26 mouse cellular contexts compared by ENCODE assay signal in the genomic region with DNA sequence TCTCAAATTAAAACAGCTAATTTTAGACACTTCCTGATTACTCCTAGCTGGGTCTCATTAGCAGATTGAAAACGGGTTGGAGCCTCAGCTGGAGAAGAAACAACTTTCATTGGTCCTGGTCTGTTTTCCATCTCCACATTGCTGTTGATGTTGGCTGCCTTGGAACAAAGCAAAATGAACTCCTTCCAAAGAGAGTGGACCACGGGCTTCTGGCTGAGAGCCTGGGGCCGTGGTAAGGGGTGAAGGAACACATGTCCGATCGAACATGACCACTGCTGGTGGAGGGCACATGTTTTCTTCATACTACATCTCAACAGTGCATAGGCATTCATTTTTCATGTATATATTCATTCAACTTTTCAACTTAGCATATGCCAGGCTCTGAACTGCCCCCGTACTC. TPM values are rescaled to one million over a fixed set of nuclear protein-coding genes. Genes with fewer than 3 reads are reported as not detected.
DNase-seq lines count a peak whose midpoint lies in the region; ATAC-seq lines count a peak whose summit lies in the region.
"Had no signal": no experiment of that assay in that cellular context is flagged by ENCODE, and none has a peak within 500 bp of the region (broad histone marks: within the 10 kb centered on the region; RNA-seq: fewer than 3 reads in every experiment).

No protein-coding gene starts in this region.

- H3K27ac ChIP-seq in embryonic facial prominence, embryonic 13.5 days = peak overlapping the region; percentile 56; the same call in 1 of the 2 replicates
- H3K27ac ChIP-seq in embryonic facial prominence, embryonic 10.5 days (replicated peaks) = no peak overlapping the region
- H3K27ac ChIP-seq in limb, embryonic 10.5 days = peak overlapping the region; percentile 70
- peak overlapping the region; percentile 18; the same call in 1 of the 2 replicates for H3K27ac ChIP-seq in limb, embryonic 13.5 days
- H3K27ac ChIP-seq: forebrain, embryonic 12.5 days; gastrocnemius, adult 2 months; heart, embryonic 15.5 days; hindbrain, embryonic 14.5 days; hindbrain, postnatal 0 days had no signal

- no peak for ATAC-seq in embryonic facial prominence, embryonic 13.5 days (ENCODE audit: insufficient number of reproducible peaks, insufficient read depth, low FRiP score, low TSS enrichment, low read depth)
- no peak for ATAC-seq in limb, embryonic 13.5 days (ENCODE audit: low FRiP score, low read depth)
- ATAC-seq: forebrain, embryonic 16.5 days; hindbrain, postnatal 0 days; Patski had no signal

- H3K36me3 ChIP-seq in embryonic facial prominence, embryonic 13.5 days = no peaks in the 10 kb centered on the region
- no peaks in the 10 kb centered on the region for H3K36me3 ChIP-seq in embryonic facial prominence, embryonic 10.5 days (replicated peaks)
- H3K36me3 ChIP-seq in limb, embryonic 10.5 days = no peaks in the 10 kb centered on the region
- no peaks in the 10 kb centered on the region for H3K36me3 ChIP-seq in limb, embryonic 13.5 days
- H3K36me3 ChIP-seq: forebrain, embryonic 12.5 days; heart, embryonic 12.5 days; heart, embryonic 15.5 days had no signal

- H3K9me3 ChIP-seq in embryonic facial prominence, embryonic 13.5 days = no peaks in the 10 kb centered on the region
- no peaks in the 10 kb centered on the region for H3K9me3 ChIP-seq in embryonic facial prominence, embryonic 10.5 days
- no peaks in the 10 kb centered on the region for H3K9me3 ChIP-seq in limb, embryonic 10.5 days (replicated peaks)
- H3K9me3 ChIP-seq in limb, embryonic 13.5 days = no peaks in the 10 kb centered on the region
- H3K9me3 ChIP-seq: forebrain, embryonic 12.5 days; heart, embryonic 12.5 days; heart, embryonic 15.5 days had no signal

- H3K9ac ChIP-seq in embryonic facial prominence, embryonic 13.5 days = no peak overlapping the region
- H3K9ac ChIP-seq in limb, embryonic 13.5 days = no peak overlapping the region
- H3K9ac ChIP-seq: forebrain, embryonic 12.5 days; heart, embryonic 12.5 days; heart, embryonic 15.5 days; hindbrain, embryonic 14.5 days had no signal

- WGBS in embryonic facial prominence, embryonic 13.5 days = 60% methylated on average over 6 of the region's 6 CpGs
- 72% methylated on average over 6 of the region's 6 CpGs for WGBS in embryonic facial prominence, embryonic 10.5 days
- WGBS in limb, embryonic 10.5 days = 77% methylated on average over 6 of the region's 6 CpGs
- 59% methylated on average over 6 of the region's 6 CpGs for WGBS in limb, embryonic 13.5 days

- H3K4me1 ChIP-seq in embryonic facial prominence, embryonic 13.5 days = peaks cover 27% of the 10 kb centered on the region
- H3K4me1 ChIP-seq in embryonic facial prominence, embryonic 10.5 days = peaks cover 30% of the 10 kb centered on the region
- peaks cover 49% of the 10 kb centered on the region for H3K4me1 ChIP-seq in limb, embryonic 10.5 days
- peaks cover 52% of the 10 kb centered on the region for H3K4me1 ChIP-seq in limb, embryonic 13.5 days

- H3K4me2 ChIP-seq in embryonic facial prominence, embryonic 13.5 days = no peak overlapping the region
- no peak overlapping the region for H3K4me2 ChIP-seq in limb, embryonic 13.5 days (replicated peaks)
- H3K4me2 ChIP-seq: forebrain, embryonic 12.5 days; heart, embryonic 12.5 days; heart, embryonic 15.5 days; hindbrain, embryonic 14.5 days had no signal

- H3K27me3 ChIP-seq in embryonic facial prominence, embryonic 13.5 days = no peaks in the 10 kb centered on the region
- peaks cover 21% of the 10 kb centered on the region for H3K27me3 ChIP-seq in embryonic facial prominence, embryonic 10.5 days (replicated peaks; ENCODE audit: low read depth, poor library complexity, severe bottlenecking)
- 0 out of 2 replicates have a peak, but pooled peaks cover 5% of the 10 kb centered on the region for H3K27me3 ChIP-seq in limb, embryonic 10.5 days (ENCODE audit: low read depth, poor library complexity, severe bottlenecking)
- H3K27me3 ChIP-seq in limb, embryonic 13.5 days = no peaks in the 10 kb centered on the region
- H3K27me3 ChIP-seq: heart, embryonic 12.5 days; heart, embryonic 15.5 days; Patski had no signal

- no peak overlapping the region for H3K4me3 ChIP-seq in embryonic facial prominence, embryonic 13.5 days
- H3K4me3 ChIP-seq in embryonic facial prominence, embryonic 10.5 days = no peak overlapping the region
- H3K4me3 ChIP-seq in limb, embryonic 10.5 days = no peak overlapping the region
- H3K4me3 ChIP-seq in limb, embryonic 13.5 days = no peak overlapping the region
- H3K4me3 ChIP-seq: erythroblast, embryonic 14.5 days; forebrain, embryonic 12.5 days; gastrocnemius, adult 2 months; heart, embryonic 12.5 days; heart, embryonic 15.5 days had no signal

- no peak for DNase-seq in embryonic facial prominence, embryonic 10.5 days (ENCODE audit: low spot score)
- DNase-seq in NIH3T3 (ENCODE audit: low read depth) = peak; percentile 67
- DNase-seq in limb, embryonic 10.5 days (ENCODE audit: low spot score) = no peak
- DNase-seq in spleen, postnatal 14 days (ENCODE audit: low spot score in 2 of 2) = no peak
- DNase-seq in left cerebral cortex, postnatal 14 days (ENCODE audit: low spot score in 2 of 2) = no peak
- no peak for DNase-seq in cerebellum, adult 9-10 months
- DNase-seq: adrenal gland, postnatal 10 days; adrenal gland, postnatal 36 days; cerebellum, adult 11 months; cerebellum, adult 2 months; cerebellum, postnatal 36 days; embryo, embryonic 11 days; gastrocnemius, adult 2 months; gastrocnemius, postnatal 14 days; heart, postnatal 10 days; heart, postnatal 4 days had no signal

- intact Hi-C loops in left cerebral cortex, postnatal 14 days (cut with DNase I) = no loop called here

RNA-seq across cellular contexts. Expression of gene Rpusd4, which starts 42.7 kb away (rescaled TPM):
- polyA plus RNA-seq in embryonic facial prominence, embryonic 13.5 days (2015; fragmentation: Nextera tagmentation; extraction: Ambion mirVana) = 30.2 and 30.8 TPM in 2 replicates
- 35.4 and 35.9 TPM in 2 replicates for polyA plus RNA-seq in embryonic facial prominence, embryonic 10.5 days (2016; fragmentation: Nextera tagmentation; extraction: Ambion mirVana)
- polyA plus RNA-seq in limb, embryonic 10.5 days (2016; fragmentation: Nextera tagmentation; extraction: Ambion mirVana) = 35.6 and 36.8 TPM in 2 replicates
- 29.6 and 31.9 TPM in 2 replicates for polyA plus RNA-seq in limb, embryonic 13.5 days (2015; fragmentation: Nextera tagmentation; extraction: Ambion mirVana)
- 1 to 10 TPM; 7.2 to 7.3 TPM for total RNA-seq in left cerebral cortex, postnatal 14 days (2021)

RNA-seq across cellular contexts. Expression of gene Fam118b, which starts 42.8 kb away (rescaled TPM):
- 53.2 and 61.4 TPM in 2 replicates for polyA plus RNA-seq in embryonic facial prominence, embryonic 13.5 days (2015; fragmentation: Nextera tagmentation; extraction: Ambion mirVana)
- polyA plus RNA-seq in embryonic facial prominence, embryonic 10.5 days (2016; fragmentation: Nextera tagmentation; extraction: Ambion mirVana) = 63.4 and 66.4 TPM in 2 replicates
- 62.6 and 66.7 TPM in 2 replicates for polyA plus RNA-seq in limb, embryonic 10.5 days (2016; fragmentation: Nextera tagmentation; extraction: Ambion mirVana)
- 54.2 and 58.2 TPM in 2 replicates for polyA plus RNA-seq in limb, embryonic 13.5 days (2015; fragmentation: Nextera tagmentation; extraction: Ambion mirVana)
- total RNA-seq in left cerebral cortex, postnatal 14 days (2021) = 10 to 100 TPM; 22.4 to 24.4 TPM
